Mouse (Mus musculus) central nervous system, embryonic 11.5 days (tissue): Measurements from ENCODE around the gene Asz1. TPM values are rescaled to one million over a fixed set of nuclear protein-coding genes. Genes with fewer than 3 reads are reported as not detected.

Source experiments
- polyA plus RNA-seq: library from polyadenylated mRNA; depleted of rRNA; stranded (reverse); fragments of >200 nt; gene quantifications from 2 replicates; pipeline ENCODE4 v1.2.3, GENCODE M21; 2012; rRNA removed

The Asz1 gene
- 0.20 TPM in 1 of 2 replicates, not detected in the other for polyA plus RNA-seq

GRCm38 (mm10) chr6:18108934-18109333, at the start of gene Asz1:
Gene Asz1 (minus strand): TSS chr6:18109061.

GRCm38 (mm10) chr6:18029746-18030656, 78.9 kb downstream of the Asz1 start, which contains the start of gene Wnt2:
Gene Wnt2 (minus strand): TSS chr6:18030585.

Other genes starting within 250 kb of the Asz1 start
- gene Wnt2, start 78.5 kb downstream of the Asz1 start, polyA plus RNA-seq = 1.0 and 2.2 TPM in 2 replicates
- gene Cftr, start 61.6 kb upstream of the Asz1 start, polyA plus RNA-seq = 0.10 and 0.16 TPM in 2 replicates